Mouse (Mus musculus) ovary, postnatal 10 days (tissue): ENCODE measurements around the gene Cenpe.

Source experiments
- DNase-seq: peaks from one replicate; pipeline ENCODE4 v3.0.0; 2022; ENCODE audit warnings: low spot score

Cenpe gene

GRCm38 (mm10) chr3:135280669-135281415 is 68.5 kb downstream of the Cenpe start, which contains the start of gene Bdh2:
TSS of gene Bdh2 (plus strand) at chr3:135281221.
- peak; percentile 49 for DNase-seq

DNA sequence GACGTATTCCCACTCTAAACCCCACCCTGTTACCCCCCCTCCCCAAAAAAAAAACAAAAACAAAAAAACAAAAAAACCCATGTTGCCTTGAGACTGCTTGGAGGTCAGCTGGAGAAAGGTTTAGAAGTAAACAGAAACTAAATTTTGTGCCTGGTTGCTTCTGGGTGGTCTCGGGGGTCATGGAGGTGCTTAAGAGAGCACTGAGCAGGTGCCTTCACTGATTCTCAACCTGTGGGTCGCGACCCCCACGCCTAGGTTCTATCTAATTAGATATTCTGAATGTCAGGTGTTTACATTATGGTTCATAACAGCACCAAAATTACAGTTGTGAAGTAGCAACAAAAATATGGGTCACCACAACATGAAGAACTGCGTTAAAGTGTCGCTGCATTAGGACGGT is 69.4 kb downstream of the Cenpe start:
- DNase-seq: no peak

DNA sequence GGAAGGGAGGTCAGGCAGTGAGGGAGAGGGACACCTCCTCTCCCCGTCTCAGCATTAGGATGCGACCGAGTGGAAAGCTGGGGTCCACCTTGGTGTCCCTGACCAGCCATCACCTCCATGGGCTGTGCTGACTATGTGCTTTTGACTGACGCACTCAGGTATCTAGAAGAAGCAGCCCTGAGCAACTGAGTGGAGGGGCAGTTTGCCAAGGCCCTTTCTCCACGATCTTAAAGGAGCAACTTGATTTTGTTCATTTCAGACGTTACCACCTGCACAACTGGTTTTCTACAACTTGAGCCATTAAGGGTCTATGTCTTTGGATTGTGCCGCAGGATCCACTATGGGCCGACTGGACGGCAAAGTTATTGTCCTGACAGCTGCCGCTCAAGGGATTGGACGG is 72.9 kb downstream of the Cenpe start:
- DNase-seq: no peak

- no peak for DNase-seq
Observed at GRCm38 (mm10) chr3:135285807-135286206, 73.5 kb downstream of the Cenpe start.

DNA sequence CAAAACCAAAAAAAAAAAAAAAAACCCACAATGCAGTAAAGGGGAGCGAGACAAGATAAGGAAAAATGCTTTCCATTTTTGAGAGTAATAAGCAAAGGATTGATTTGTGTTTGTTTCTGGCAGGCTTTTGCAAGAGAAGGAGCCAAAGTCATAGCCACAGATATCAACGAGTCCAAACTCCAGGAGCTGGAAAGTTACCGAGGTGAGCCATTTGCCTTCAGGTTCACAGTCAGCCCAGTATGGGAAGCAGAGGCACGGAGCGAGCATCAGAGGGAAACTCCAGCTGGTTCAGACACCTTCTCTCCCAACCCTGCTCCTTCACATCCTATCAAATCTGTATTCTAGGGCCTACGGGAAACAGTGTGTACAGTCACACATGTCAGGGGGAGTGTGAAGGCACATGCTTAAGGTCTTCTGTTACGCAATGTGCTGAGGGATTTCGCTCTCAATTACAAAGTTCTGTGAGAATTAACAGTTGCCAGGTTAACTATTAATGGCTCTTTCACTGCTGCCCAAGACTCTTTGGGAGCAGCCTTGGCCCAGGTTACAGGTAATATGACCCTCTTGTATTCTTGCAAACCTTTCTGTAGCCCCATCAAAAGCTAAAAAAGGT is 75.9 kb downstream of the Cenpe start:
- no peak for DNase-seq

GRCm38 (mm10) chr3:135289148-135289547 is 76.8 kb downstream of the Cenpe start:
- DNase-seq: no peak

DNA sequence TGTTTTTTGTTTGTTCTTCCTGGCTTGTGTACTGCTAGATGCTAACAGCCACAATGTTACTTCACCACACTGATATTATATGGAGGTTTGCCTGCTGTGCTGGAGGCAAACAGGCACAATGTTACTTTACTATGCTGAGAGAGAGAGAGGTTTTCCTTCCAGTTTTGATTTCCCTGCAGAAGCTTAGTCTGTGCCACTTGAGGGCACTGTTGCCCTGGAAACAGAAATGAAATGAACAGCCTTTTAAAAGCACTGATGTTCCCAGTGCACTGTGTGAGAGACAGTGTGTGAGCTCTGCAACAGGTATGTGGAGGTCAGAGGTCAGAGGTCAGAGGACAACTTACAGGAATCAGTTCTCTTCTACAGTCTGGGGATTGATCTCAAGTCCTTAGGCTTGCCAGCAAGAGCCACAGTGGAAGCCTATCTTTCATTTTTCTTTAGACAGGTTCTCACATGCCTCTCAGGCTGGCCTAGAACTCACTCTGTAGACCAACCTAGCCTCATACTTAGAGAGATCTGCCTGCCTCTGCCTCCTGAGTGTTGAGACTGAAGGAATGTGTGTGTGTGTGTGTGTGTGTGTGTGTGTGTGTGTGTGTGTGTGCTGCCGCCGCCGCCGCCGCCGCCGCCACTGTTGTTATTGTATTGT is 78.0 kb downstream of the Cenpe start:
- no peak for DNase-seq

- DNase-seq: no peak
Observed at GRCm38 (mm10) chr3:135293703-135294102, 81.4 kb downstream of the Cenpe start.

GRCm38 (mm10) chr3:135295559-135295958 is 83.2 kb downstream of the Cenpe start:
- no peak for DNase-seq

GRCm38 (mm10) chr3:135298560-135298959 is 86.2 kb downstream of the Cenpe start:
- no peak for DNase-seq

GRCm38 (mm10) chr3:135300081-135300480 is 87.7 kb downstream of the Cenpe start:
- no peak for DNase-seq

GRCm38 (mm10) chr3:135304060-135304459 is 91.7 kb downstream of the Cenpe start:
- no peak for DNase-seq

DNA sequence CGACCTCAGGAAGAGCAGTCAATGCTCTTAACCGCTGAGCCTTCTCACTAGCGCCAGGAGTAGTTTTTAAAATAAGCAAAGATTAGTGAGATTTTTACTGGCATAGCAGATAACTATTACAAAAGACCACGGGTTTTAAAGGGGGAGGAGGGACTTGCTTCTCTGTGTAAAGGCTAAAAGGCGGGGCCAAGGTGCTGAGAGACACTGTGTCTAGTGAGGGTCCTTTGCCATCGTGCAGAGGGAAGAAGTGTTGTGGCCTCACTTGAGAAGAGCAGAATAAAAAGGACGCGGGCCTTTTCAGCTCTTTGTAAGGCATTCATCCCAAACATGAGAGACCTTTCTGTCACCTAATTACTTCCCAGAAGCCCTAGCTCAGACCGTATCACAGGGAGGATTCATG is 92.2 kb downstream of the Cenpe start:
- no peak for DNase-seq

DNA sequence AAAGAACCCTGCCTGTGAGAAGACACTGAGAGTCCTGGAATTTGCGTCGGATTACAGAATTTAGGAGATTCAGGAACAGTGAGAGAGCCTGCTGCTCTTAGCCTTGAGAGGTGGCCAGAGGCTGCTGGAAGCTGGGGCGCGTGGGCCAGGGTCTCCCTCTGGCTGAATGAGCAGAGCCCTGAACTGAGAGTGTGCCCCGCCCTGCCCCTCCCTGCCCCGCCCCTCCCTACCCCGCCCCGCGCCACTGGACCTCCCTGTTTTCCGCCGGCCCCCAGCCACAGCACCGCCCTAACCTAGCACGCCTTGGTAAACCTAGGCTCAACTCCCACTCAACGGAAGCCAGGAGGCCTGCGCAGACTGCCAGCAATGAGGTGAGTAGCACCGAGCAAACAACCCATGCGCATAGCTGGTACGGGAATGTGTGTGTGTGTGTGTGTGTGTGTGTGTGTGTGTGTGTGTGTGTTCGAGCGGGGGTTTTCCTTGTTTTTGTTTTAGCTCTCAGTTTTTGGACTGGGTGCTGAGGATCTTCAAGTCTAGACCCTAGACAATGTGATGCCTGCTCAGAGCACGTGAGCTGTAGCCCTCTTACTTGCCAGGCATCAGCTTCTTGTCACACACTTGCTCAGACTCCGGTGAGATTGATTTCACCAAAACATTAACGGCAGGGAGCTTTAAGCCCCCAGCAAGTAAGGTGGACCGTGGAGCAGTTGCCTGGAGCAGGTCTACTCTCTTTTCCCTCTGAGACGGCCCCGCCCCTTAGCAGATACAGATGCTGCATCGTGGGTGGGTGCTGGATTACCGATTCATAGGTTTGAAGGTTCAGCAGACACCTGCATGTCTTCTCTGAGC is 95.3 kb downstream of the Cenpe start, which contains the start of gene Slc9b2:
Slc9b2 (plus strand) TSS at position 290 of the 849 bp plus-strand sequence.
- no peak for DNase-seq

- no peak for DNase-seq
Observed at GRCm38 (mm10) chr3:135312916-135313491, 100.7 kb downstream of the Cenpe start.

GRCm38 (mm10) chr3:135313727-135314126 is 101.4 kb downstream of the Cenpe start:
- no peak for DNase-seq

GRCm38 (mm10) chr3:135314811-135315210 is 102.5 kb downstream of the Cenpe start:
- DNase-seq: no peak

DNA sequence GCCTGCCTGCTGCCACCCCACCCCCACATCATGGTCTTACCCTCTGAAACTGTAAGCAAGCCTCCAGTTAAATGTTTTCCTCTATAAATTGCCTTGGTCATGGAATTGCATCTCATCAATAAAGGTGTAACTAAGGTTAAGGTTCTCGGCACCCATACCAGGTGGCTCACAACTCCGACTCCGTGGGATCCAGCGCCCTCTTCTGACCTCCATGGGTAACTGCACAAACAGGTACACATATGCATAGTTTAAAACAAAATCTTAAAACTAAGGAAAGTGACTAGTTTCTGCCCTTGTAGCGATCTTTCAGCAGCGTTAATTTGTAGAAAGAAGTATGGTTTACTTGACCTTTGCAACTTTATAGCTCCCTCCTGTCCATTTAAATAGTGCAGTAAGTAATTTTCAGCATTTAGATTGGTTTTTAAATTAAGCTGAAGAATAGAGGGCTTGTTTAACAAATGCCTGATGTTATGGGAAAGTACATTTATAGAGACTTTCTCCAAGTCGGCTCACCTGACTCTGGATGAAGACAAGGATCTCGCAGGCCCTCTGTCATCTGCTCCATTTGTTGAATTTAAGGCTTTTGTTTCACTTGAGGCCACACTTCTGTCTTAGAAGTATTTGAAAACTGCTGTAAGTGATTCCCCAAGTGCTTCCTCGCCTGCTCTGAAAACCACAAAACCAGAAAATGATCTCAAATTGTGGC is 103.5 kb downstream of the Cenpe start:
- no peak for DNase-seq

DNA sequence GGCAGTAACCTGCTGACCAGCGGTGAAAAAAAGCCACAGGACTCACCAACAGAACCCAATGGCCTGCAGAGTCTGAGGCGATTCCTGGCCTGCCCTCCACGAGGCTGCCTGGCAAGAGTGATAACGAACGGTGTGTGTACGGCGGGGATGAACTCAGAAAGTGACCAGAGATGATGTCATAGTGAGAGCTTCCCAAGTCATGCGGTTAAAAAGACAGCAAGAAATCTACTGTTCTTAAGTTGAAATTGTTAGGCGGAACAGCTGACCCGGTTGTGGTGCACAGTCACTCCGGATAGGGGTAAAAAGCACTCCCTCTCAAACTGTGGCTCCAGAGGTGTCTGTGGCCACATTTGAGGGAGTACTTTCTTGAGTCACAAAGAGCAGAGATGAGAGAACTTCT is 106.0 kb downstream of the Cenpe start:
- DNase-seq: no peak
